Comparison of ENCODE assay signal across 8 mouse cellular contexts in genomic region chr8:105471314-105472015, GRCm38 (mm10). TPM values are rescaled to one million over a fixed set of nuclear protein-coding genes. Genes with fewer than 3 reads are reported as not detected.
DNase-seq lines count a peak whose midpoint lies in the region; ATAC-seq and TF ChIP-seq lines count a peak whose summit lies in the region.

Gene Tppp3 (minus strand): TSS chr8:105471526.

- peaks cover 8% of the 10 kb centered on the region for H3K27me3 ChIP-seq in hindbrain, embryonic 11.5 days (ENCODE audit: control insufficient read depth, insufficient read depth, low read length)
- no peaks in the 10 kb centered on the region for H3K27me3 ChIP-seq in lung, postnatal 0 days (replicated peaks; ENCODE audit: insufficient read depth, low read length)

- H3K36me3 ChIP-seq in hindbrain, embryonic 11.5 days (ENCODE audit: control insufficient read depth, insufficient read depth, low read length), result 0 out of 2 replicates have a peak, but pooled peaks cover 2% of the 10 kb centered on the region
- no peaks in the 10 kb centered on the region; the same call in 1 of the 2 replicates for H3K36me3 ChIP-seq in lung, postnatal 0 days (ENCODE audit: insufficient read depth, low read length)

- H3K9ac ChIP-seq in hindbrain, embryonic 11.5 days (ENCODE audit: low read depth, low read length), result peak within 1 kb of the TSS; percentile 54
- no peak within 1 kb of the TSS for H3K9ac ChIP-seq in lung, postnatal 0 days (replicated peaks; ENCODE audit: low read depth)

- WGBS in hindbrain, embryonic 11.5 days, result 4% methylated on average over 25 of the region's 25 CpGs
- WGBS in lung, postnatal 0 days, result 9% methylated on average over 25 of the region's 25 CpGs

- H3K4me1 ChIP-seq in hindbrain, embryonic 11.5 days (replicated peaks; ENCODE audit: control insufficient read depth, insufficient read depth, low read length), result peaks cover 40% of the 10 kb centered on the region
- H3K4me1 ChIP-seq in lung, postnatal 0 days (ENCODE audit: insufficient read depth, low read depth, low read length), result peaks cover 21% of the 10 kb centered on the region; the same call in 1 of the 2 replicates

- peak within 1 kb of the TSS; percentile 91 for H3K27ac ChIP-seq in hindbrain, embryonic 11.5 days (ENCODE audit: low read depth, low read length)
- H3K27ac ChIP-seq in lung, postnatal 0 days (ENCODE audit: low read length), result peak within 1 kb of the TSS; percentile 26; the same call in 1 of the 2 replicates

- H3K4me3 ChIP-seq in hindbrain, embryonic 11.5 days (ENCODE audit: low read depth, low read length), result peak within 1 kb of the TSS; percentile 43
- H3K4me3 ChIP-seq in lung, postnatal 0 days (ENCODE audit: low read depth, low read length), result peak within 1 kb of the TSS; percentile 20

- H3K9me3 ChIP-seq in hindbrain, embryonic 11.5 days (ENCODE audit: control insufficient read depth, low read length), result no peaks in the 10 kb centered on the region
- no peaks in the 10 kb centered on the region for H3K9me3 ChIP-seq in lung, postnatal 0 days (ENCODE audit: low read length)

- peak; percentile 57; the same call in 1 of the 2 replicates for TF ChIP-seq EP300 in lung, postnatal 0 days (IDR thresholded peaks at IDR 0.05)

- peak; percentile 97 for DNase-seq in ZHBTc4 (ENCODE audit: low read depth, low spot score)
- DNase-seq in cerebellum, postnatal 25 days, result peak; percentile 92 to 94
- peak; percentile 69 to 80 for DNase-seq in frontal cortex, postnatal 14 days (ENCODE audit: low spot score in 2 of 2)
- DNase-seq in hindbrain, embryonic 11.5 days (ENCODE audit: low spot score), result peak; percentile 95
- peak; percentile 72 to 73 for DNase-seq in layer of hippocampus, postnatal 14 days (ENCODE audit: low spot score in 2 of 2)
- DNase-seq in lung, postnatal 0 days (ENCODE audit: low spot score), result peak; percentile 99
- DNase-seq in ovary, postnatal 14 days (ENCODE audit: low spot score), result peak; percentile 88
- DNase-seq in thymus, postnatal 25 days, result peak; percentile 12

- peak; percentile 92 for ATAC-seq in hindbrain, embryonic 11.5 days (ENCODE audit: low FRiP score)
- peak; percentile 93 for ATAC-seq in lung, postnatal 0 days

- H3K4me2 ChIP-seq in hindbrain, embryonic 11.5 days (replicated peaks; ENCODE audit: low read depth, low read length), result peak within 1 kb of the TSS; percentile 65
- H3K4me2 ChIP-seq in lung, postnatal 0 days (replicated peaks; ENCODE audit: low read depth, low read length), result peak within 1 kb of the TSS; percentile 56

- peak; percentile 70 for TF ChIP-seq CTCF in lung, postnatal 0 days (IDR thresholded peaks at IDR 0.05)

RNA-seq across cellular contexts. Expression of gene Tppp3, which starts in this region (rescaled TPM):
- polyA plus RNA-seq in hindbrain, embryonic 11.5 days (2014; fragmentation: Nextera tagmentation; extraction: Ambion mirVana), result 206 and 218 TPM in 2 replicates
- 10 to 100 TPM; 29.0 to 30.2 TPM for total RNA-seq in layer of hippocampus, postnatal 14 days (2021)
- polyA plus RNA-seq in lung, postnatal 0 days (2015; fragmentation: Nextera tagmentation; extraction: Ambion mirVana), result 675 and 696 TPM in 2 replicates

Comparison
In these comparisons a context has a peak if more than half of its experiments do, and no peak if none do; other contexts are left out.
1. Peak in every context shown above with its lines: DNase-seq, ATAC-seq, H3K4me3 ChIP-seq and H3K27ac ChIP-seq.
2. DNase-seq: peak in every context shown above with its lines; median percentile 99 in lung, postnatal 0 days; 97 in ZHBTc4; 95 in hindbrain, embryonic 11.5 days; 93 in cerebellum, postnatal 25 days; 88 in ovary, postnatal 14 days; 74 in frontal cortex, postnatal 14 days; 72 in layer of hippocampus, postnatal 14 days; 12 in thymus, postnatal 25 days.